Mouse (Mus musculus): ENCODE measurements at regions not wholly inside any gene's neighbourhood (a gene's known extent, or its start where the extent isn't known, plus 50 kb on each side); places are given as distances from the start of the nearest gene placed in this dataset.
"Not testable (repeated sequence)": the region's sequence is repeated elsewhere in the genome, so short reads cannot be mapped to it uniquely, and the experiment has no call there.

DNA sequence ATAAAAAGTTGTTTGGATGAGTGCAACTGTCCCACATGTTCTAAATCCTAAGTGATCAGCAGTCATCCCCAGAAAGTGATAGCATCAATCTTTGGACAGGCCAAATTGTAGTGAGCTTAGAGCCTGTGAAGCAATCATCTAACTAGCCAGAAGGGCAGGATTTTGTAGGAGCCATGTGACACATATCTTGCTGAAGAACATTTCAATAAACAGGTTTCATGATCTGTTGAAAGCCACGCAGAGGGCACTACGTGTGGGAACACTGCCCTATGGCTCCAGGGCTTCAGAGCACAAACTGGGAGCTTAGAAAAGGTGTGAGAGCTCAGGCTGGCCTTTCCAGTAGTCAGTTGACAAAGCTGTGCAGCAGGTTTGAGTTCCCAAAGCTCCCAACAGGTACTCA lies 188.3 kb upstream of the Gm21897 start:
- TF ChIP-seq CTCF (IDR thresholded peaks at IDR 0.05) (no peak), EP300 (IDR thresholded peaks at IDR 0.05) (no peak)
- H3K4me1 ChIP-seq (ENCODE audit: insufficient read depth, low read depth, low read length) = no peaks in the 10 kb centered on the region
- H3K36me3 ChIP-seq (ENCODE audit: insufficient read depth, low read length) = no peaks in the 10 kb centered on the region
- 77% methylated on average over 2 of the region's 2 CpGs for WGBS
- H3K27me3 ChIP-seq (replicated peaks; ENCODE audit: insufficient read depth, low read length) = no peaks in the 10 kb centered on the region
- ATAC-seq = no peak
- H3K27ac ChIP-seq (ENCODE audit: low read length) = no peak overlapping the region
- no peaks in the 10 kb centered on the region for H3K9me3 ChIP-seq (ENCODE audit: low read length)
- H3K4me2 ChIP-seq (replicated peaks; ENCODE audit: low read depth, low read length) = no peak overlapping the region
- H3K4me3 ChIP-seq (ENCODE audit: low read depth, low read length) = no peak overlapping the region
- no peak overlapping the region for H3K9ac ChIP-seq (replicated peaks; ENCODE audit: low read depth)
- no peak for DNase-seq (ENCODE audit: low spot score)

DNA sequence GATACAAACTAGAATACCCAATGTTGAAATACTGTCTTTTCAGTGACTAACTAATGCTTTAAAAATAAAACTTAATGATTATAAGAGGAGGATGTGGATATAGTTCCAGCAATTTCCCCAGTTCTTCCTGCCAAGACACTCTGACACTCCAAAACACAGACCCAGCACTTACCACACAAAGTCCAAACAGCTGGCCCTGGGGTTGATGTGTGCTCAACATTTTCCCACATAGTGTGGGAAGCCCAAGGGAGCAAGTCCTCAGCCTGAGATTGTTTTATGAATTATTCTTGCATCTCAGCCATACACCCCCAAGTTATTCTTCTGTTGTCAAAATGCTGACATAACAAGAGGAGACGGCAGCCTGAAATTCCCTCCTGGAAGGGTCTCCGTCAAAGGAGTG lies 187.5 kb upstream of the Gm21897 start:
- no peak for TF ChIP-seq CTCF (IDR thresholded peaks at IDR 0.05)
- no peak for TF ChIP-seq EP300 (IDR thresholded peaks at IDR 0.05)
- no peak for ATAC-seq
- Histone ChIP-seq H3K9ac (replicated peaks; ENCODE audit: low read depth) (no peak overlapping the region), H3K9me3 (ENCODE audit: low read length) (no peaks in the 10 kb centered on the region), H3K36me3 (ENCODE audit: insufficient read depth, low read length) (no peaks in the 10 kb centered on the region), H3K4me1 (ENCODE audit: insufficient read depth, low read depth, low read length) (no peaks in the 10 kb centered on the region), H3K27ac (ENCODE audit: low read length) (no peak overlapping the region), H3K4me2 (replicated peaks; ENCODE audit: low read depth, low read length) (no peak overlapping the region), H3K4me3 (ENCODE audit: low read depth, low read length) (no peak overlapping the region), H3K27me3 (replicated peaks; ENCODE audit: insufficient read depth, low read length) (no peaks in the 10 kb centered on the region)
- peak; percentile 7 for DNase-seq (ENCODE audit: low spot score)
- WGBS = 79% methylated on average over 2 of the region's 2 CpGs

DNA sequence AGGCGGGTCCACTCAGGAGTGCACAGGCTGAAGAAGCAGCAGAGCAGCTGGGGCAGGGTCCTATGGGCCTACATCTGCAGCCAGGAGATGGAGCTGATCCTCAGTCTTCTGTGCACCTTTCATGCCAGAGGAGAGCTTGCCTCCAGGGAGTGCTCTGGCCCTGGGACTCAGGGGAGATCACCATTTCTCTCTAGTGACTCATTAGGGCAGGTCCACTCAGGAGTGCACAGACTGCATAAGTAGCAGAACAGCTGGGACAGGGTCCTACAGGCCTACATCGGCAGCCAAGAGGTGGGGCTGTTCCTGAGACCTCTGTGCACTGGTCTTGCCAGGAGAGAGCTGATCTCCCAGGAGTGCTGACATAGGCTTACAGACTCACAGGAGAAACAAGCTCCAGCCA lies 159.4 kb upstream of the Gm21897 start:
- H3K4me1 ChIP-seq (ENCODE audit: insufficient read depth, low read depth, low read length) = no peaks in the 10 kb centered on the region
- TF ChIP-seq CTCF (IDR thresholded peaks at IDR 0.05) (no peak), EP300 (IDR thresholded peaks at IDR 0.05) (no peak)
- no peak overlapping the region for H3K4me2 ChIP-seq (replicated peaks; ENCODE audit: low read depth, low read length)
- no peaks in the 10 kb centered on the region for H3K27me3 ChIP-seq (replicated peaks; ENCODE audit: insufficient read depth, low read length)
- DNase-seq (ENCODE audit: low spot score) (no peak), ATAC-seq (no peak)
- no peaks in the 10 kb centered on the region for H3K9me3 ChIP-seq (ENCODE audit: low read length)
- WGBS = 68% methylated on average over 2 of the region's 2 CpGs
- H3K27ac ChIP-seq (ENCODE audit: low read length) = no peak overlapping the region
- H3K4me3 ChIP-seq (ENCODE audit: low read depth, low read length) = no peak overlapping the region
- no peaks in the 10 kb centered on the region for H3K36me3 ChIP-seq (ENCODE audit: insufficient read depth, low read length)
- H3K9ac ChIP-seq (replicated peaks; ENCODE audit: low read depth) = no peak overlapping the region

GRCm38 (mm10) chr16:15175516-15175915 lies 141.7 kb upstream of the Gm21897 start:
- DNase-seq (ENCODE audit: low spot score) = no peak
- H3K36me3 ChIP-seq (ENCODE audit: insufficient read depth, low read length) = no peaks in the 10 kb centered on the region

GRCm38 (mm10) chr16:15185714-15186113 lies 131.5 kb upstream of the Gm21897 start:
- 86% methylated on average over 1 of the region's 1 CpGs for WGBS
- H3K27ac ChIP-seq (ENCODE audit: low read length) = no peak overlapping the region
- no peaks in the 10 kb centered on the region for H3K9me3 ChIP-seq (ENCODE audit: low read length)
- no peak for DNase-seq (ENCODE audit: low spot score)
- no peaks in the 10 kb centered on the region for H3K36me3 ChIP-seq (ENCODE audit: insufficient read depth, low read length)
- no peak for ATAC-seq
- no peaks in the 10 kb centered on the region for H3K27me3 ChIP-seq (replicated peaks; ENCODE audit: insufficient read depth, low read length)
- no peak overlapping the region for H3K9ac ChIP-seq (replicated peaks; ENCODE audit: low read depth)
- no peak for TF ChIP-seq CTCF (IDR thresholded peaks at IDR 0.05)
- TF ChIP-seq EP300 (IDR thresholded peaks at IDR 0.05) = no peak
- H3K4me1 ChIP-seq (ENCODE audit: insufficient read depth, low read depth, low read length) = no peaks in the 10 kb centered on the region
- no peak overlapping the region for H3K4me3 ChIP-seq (ENCODE audit: low read depth, low read length)
- no peak overlapping the region for H3K4me2 ChIP-seq (replicated peaks; ENCODE audit: low read depth, low read length)

More at GRCm38 (mm10) chr16:15175516-15175915, 141.7 kb upstream of the Gm21897 start:
- Histone ChIP-seq H3K9me3 (ENCODE audit: low read length) (peaks cover 5% of the 10 kb centered on the region; the same call in 1 of the 2 replicates), H3K4me2 (replicated peaks; ENCODE audit: low read depth, low read length) (no peak overlapping the region), H3K4me1 (ENCODE audit: insufficient read depth, low read depth, low read length) (no peaks in the 10 kb centered on the region), H3K4me3 (ENCODE audit: low read depth, low read length) (no peak overlapping the region), H3K27me3 (replicated peaks; ENCODE audit: insufficient read depth, low read length) (no peaks in the 10 kb centered on the region), H3K9ac (replicated peaks; ENCODE audit: low read depth) (no peak overlapping the region), H3K27ac (ENCODE audit: low read length) (no peak overlapping the region)
- ATAC-seq = no peak
- TF ChIP-seq EP300 (IDR thresholded peaks at IDR 0.05) (no peak), CTCF (IDR thresholded peaks at IDR 0.05) (no peak)
- WGBS = 63% methylated on average over 3 of the region's 3 CpGs

- H3K27ac ChIP-seq (ENCODE audit: low read length) = peak overlapping the region; percentile 48
- no peak overlapping the region for H3K4me2 ChIP-seq (replicated peaks; ENCODE audit: low read depth, low read length)
- no peaks in the 10 kb centered on the region for H3K36me3 ChIP-seq (ENCODE audit: insufficient read depth, low read length)
- no peak overlapping the region for H3K4me3 ChIP-seq (ENCODE audit: low read depth, low read length)
- no peaks in the 10 kb centered on the region for H3K27me3 ChIP-seq (replicated peaks; ENCODE audit: insufficient read depth, low read length)
- peak; percentile 87 for ATAC-seq
- TF ChIP-seq CTCF (IDR thresholded peaks at IDR 0.05) = peak; percentile 23; the same call in 1 of the 2 replicates
- peak; percentile 79 for TF ChIP-seq EP300 (IDR thresholded peaks at IDR 0.05)
- no peaks in the 10 kb centered on the region for H3K9me3 ChIP-seq (ENCODE audit: low read length)
- peak; percentile 83 for DNase-seq (ENCODE audit: low spot score)
- H3K4me1 ChIP-seq (ENCODE audit: insufficient read depth, low read depth, low read length) = no peaks in the 10 kb centered on the region
- no peak overlapping the region for H3K9ac ChIP-seq (replicated peaks; ENCODE audit: low read depth)
- 30% methylated on average over 6 of the region's 6 CpGs for WGBS
Measured at GRCm38 (mm10) chr16:15194926-15195711, 122.1 kb upstream of the Gm21897 start.

- not testable (repeated sequence) for H3K27me3 ChIP-seq (replicated peaks; ENCODE audit: insufficient read depth, low read length); H3K9ac ChIP-seq (replicated peaks; ENCODE audit: low read depth); H3K4me2 ChIP-seq (replicated peaks; ENCODE audit: low read depth, low read length); H3K36me3 ChIP-seq (ENCODE audit: insufficient read depth, low read length); H3K4me1 ChIP-seq (ENCODE audit: insufficient read depth, low read depth, low read length); H3K4me3 ChIP-seq (ENCODE audit: low read depth, low read length); H3K9me3 ChIP-seq (ENCODE audit: low read length)
- ATAC-seq (peak; percentile 18; the same call in 1 of the 2 replicates), DNase-seq (ENCODE audit: low spot score) (peak; percentile 13)
- peak overlapping the region; percentile 48 for H3K27ac ChIP-seq (ENCODE audit: low read length)
- 91% methylated on average over 5 of the region's 12 CpGs for WGBS
Measured at GRCm38 (mm10) chr16:15195931-15196330, 121.3 kb upstream of the Gm21897 start.
